Mouse (Mus musculus): ENCODE results near the gene Pla2g6.

The Pla2g6 gene

DNA sequence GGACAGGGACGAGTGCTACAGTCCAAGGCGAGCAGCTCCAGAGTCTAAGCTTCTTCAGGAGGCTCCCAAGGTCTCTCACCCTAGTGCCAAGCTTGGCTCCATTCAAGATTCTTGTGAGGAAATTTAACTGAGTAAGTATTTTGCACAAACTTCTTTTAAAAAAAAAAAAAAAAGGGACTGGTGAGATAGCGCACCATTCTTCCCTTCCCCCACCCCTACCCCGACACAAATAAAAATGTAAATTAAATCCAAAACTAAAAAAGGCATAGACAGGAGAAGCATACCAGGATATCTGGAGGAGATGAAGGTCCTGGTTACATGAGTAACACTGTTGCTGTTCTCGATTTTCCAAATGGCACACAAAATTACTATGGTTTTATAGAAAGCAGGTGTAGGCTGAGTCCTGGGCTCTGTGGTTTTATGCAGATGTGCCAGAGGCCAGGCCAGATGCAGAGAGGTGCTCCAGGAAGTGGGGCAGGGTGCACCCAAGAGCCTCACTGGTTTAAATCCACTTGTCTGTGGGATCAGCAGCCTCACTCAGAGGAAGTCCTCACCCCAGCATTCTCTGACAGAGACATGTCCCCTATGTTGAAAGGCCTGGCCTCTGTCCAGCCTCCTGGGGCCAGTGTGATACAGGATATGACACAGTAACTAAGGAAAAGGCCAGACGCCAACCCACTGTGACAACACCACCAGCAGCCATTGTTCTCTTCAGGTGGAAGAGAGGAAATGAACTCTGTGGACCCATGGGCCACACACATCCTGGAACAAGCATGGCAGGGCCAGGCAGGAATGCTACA lies 5.0 kb downstream of the Pla2g6 start:
- no peak for DNase-seq (ENCODE audit: low read depth, low spot score)

DNA sequence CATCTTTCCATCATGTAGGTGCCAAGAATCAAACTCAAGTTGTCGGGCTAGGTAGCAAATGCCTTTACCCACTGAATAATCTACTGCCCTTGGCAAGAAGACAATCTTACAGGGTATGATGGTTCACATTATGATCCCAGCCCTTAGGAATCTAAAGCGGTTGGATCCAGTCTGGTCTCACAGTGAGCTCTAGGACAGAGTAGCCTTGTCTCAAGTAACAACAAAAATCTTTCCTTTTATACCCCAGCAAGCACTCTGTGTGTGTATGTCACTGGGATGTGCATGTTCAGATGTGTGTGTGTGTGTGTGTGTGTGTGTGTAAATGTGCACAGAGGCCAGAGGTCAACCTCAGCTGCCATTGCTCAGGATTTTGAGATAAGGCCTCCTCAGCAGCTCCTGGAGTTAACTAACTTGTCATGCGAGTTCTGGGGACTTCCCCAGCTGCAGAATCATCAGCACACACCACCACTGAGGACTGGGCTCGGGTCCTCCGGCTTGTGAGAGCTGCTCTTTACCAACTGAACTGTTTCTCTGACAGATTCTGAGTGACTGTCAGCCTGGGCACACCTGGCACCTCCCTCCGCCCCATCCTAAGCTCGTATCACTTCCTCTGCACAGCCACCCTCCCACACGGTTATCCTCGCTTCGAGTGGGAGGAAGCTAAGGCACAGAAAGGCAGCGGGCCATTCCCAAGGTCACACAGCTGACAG lies 5.8 kb downstream of the Pla2g6 start:
- no peak for DNase-seq (ENCODE audit: low read depth, low spot score)

DNA sequence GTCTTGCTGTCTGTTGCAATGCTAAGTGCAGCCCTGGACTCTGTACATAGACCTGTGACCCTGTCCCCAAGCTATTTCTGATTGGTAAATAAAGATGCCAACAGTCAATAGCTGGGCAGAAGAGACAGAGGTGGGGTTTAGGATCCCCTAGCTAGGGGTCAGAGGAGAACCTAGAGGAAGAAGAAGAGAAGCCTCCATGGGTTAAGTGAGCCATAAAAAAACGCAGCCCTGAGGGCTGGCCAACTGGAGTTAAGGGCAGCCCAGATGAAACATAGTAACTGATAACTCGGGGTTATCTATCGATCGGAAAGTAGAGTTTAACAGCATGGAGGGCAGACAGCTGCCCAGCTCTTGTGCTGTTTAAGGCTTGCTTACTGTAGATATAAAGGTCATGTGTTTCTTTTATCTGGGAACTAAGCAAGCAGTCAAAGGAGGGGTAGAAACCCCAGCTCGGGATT lies 6.4 kb downstream of the Pla2g6 start:
- no peak for DNase-seq (ENCODE audit: low read depth, low spot score)

DNA sequence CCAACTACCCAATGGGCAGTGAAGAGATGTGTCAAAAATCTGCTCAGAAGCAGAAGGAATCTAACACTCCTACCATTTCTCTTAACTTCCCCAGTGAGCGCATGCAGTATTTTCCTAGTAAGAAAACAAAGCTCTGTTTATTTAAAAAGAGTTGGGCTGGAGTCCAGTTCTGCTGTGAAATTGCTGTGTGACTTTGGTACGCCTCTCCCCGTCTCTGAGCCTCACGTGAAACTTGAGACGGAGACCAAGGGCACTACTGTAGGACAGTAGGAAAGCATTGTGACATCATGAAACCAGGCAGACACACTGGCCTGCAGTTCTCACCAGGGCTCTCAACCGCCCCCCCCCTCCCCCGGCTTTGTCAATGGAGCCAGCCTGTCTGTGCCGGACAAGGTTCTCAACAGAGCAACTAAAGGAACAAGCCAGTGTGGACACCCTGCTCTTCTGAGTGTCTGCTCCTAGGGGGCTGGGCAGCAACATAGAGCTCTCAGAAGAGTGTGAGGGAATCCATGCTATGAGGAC lies 14.3 kb downstream of the Pla2g6 start:
- no peak for DNase-seq (ENCODE audit: low read depth, low spot score)

DNA sequence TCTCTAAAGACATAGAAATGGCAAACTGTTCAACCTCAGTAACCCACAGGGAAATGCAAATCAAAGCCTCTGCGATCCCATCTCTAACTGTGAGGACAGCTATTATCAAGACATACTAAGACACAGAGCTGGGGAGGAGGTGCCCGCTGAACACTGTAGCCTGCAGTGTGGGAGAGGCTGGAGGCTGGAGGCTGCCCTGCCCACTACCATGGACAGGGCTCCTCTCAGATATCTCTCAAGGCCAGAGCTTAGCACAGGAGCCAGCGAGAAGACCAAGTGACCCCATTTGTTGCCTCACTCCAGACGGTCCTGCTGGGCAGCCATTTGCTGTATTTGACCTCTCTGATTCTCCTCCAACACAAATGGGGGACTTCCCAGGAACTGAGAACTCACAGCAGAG lies 20.3 kb downstream of the Pla2g6 start:
- no peak for DNase-seq (ENCODE audit: low read depth, low spot score)

DNA sequence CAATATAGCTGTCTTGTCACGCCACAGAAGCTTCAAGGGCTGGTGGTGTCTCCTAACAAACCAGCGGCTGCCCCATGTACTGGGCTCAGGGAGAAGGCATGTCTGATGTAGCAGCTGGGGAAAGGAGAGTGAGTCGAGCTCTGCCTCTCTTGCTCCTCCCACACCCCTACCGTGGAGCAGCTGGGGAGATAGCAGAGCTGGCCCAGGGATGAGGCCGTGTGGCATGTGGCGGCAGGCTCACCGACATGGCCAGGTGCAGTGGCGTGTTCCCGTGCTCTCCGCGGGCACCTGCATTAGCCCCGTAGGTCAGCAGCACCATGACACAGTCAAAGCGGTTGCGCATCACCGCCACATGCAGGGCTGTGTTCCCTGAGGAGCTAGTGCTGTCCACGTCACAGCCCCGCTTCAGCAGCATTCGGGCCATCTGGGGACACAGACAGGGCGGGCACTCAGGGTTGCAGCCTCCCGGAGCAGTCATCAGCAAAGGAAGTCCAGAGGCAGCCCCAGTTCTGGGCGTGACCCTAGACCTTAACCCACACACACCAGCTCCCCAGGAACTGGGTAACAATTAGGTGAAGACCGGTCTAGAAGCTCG lies 22.1 kb downstream of the Pla2g6 start:
- no peak for DNase-seq (ENCODE audit: low read depth, low spot score)

DNA sequence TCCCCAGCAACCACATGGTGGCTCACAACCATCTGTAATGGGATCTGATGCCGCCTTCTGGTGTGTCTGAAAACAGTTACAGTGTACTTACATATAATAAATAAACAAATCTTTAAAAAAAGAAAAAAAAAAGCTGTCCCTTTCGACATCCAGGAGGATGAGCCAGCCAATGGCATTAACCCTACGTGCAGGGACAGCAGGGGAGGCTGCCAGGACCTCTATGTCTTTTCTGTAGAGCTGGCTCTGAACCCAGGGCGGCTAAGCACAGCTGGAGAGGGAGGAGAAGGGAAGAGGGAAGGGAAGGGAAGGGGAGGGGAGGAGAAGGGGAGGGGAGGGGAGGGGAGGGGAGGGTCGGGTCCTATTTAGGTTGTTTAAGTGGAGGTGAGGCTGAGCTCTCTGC lies 23.4 kb downstream of the Pla2g6 start:
- DNase-seq (ENCODE audit: low read depth, low spot score), result no peak

DNA sequence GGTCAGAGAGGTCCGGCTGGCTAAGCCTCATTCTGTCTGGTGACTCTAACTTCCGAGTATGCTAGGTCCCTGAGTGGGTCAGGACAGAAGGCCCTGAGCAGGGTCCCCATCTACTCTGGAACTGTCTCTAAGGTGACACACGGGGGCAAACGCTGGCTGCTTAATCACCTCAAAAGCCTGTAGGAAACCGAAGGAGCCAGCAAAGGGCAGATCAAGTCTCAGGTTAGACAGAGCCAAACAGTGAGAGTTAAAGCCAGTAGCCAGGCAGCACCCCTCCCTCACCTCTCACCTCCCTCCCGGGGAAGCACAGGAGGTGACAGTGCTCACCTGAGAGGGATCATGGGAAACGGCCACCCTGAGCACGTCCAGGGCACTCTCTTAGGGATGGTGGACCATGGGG lies 24.5 kb downstream of the Pla2g6 start:
- no peak for DNase-seq (ENCODE audit: low read depth, low spot score)

DNA sequence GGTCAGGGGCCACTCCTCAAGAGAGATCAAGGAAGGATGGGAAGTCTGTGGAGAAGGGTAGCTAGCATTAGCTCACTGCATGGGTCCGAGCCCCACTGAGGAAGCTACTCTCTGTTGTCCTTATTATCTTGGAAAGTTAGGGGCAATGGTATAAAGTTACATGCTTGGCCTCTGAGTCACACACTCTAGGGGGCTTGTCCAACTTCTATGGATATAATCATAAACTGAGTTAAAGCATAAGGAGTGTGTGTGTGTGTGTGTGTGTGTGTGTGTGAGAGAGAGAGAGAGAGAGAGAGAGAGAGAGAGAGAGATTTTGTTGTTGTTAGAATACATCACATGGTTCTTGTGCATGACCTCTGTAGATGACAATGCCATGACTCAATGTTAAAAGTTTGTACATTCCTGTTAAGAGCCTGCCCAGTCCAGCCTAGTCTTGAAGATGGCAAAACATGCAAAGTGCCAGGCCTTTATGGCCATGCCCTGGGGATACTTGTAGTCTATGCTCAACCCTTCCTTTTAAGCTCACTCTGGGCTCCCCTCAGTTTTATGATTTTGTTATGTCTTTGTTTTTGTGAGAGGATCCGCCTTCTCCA lies 28.5 kb downstream of the Pla2g6 start:
- no peak for DNase-seq (ENCODE audit: low read depth, low spot score)

DNA sequence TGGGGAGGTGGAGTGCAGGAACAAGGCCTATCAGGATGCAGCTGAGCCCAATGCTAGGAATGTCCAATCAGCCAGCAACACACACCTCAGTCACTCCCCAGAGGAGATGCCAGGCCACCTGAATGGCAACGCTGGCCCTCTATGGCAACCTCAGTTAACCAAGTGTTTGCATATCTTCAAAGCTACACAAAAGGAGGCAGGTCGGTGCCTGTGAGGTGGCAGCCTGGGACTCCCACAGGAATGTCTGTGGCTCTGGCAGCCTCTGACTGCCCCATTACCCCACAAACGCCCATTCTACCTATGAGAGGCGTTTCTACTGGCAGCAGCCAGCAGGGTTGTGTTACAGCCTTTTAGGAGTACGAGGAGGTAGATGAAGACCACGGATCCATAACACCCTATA lies 29.6 kb downstream of the Pla2g6 start:
- DNase-seq (ENCODE audit: low read depth, low spot score), result no peak

DNA sequence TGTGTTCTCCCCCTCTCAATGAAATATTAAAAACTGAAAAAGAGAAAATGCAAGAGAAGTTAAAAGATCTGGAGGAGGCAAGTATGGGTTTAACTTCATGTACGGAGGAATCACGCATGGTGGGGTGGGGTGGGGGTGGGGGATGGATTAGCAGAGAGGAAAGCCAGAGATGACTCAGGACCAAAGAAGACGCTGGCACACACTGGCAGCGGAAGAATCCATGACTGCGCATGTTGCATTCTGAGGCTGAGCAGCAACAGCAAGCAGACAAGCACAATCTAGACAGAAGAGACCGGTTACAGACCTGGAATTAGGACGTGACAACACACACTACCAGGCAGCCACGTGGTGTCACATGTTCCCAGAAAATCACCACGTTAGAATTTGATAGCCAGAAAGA lies 35.4 kb downstream of the Pla2g6 start:
- no peak for DNase-seq (ENCODE audit: low read depth, low spot score)

DNA sequence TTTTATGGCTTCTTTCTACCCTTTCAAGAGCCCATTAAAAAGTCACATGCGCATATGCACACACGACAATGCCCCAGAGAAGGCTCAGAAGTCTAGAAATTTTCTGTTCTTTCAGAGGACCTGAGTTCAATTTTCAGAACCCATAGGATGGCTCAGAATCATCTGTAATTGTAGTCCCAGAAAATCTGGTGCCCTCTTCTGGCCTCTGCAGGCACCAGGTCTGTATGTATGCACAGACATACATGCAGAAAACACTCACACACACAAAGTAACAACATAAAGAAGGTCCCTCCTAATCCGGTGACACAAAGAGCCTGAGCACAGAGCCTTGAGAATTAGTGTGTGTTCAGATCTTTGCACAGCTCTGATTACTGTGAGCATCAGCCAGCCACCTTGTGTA lies 37.9 kb downstream of the Pla2g6 start:
- no peak for DNase-seq (ENCODE audit: low read depth, low spot score)

DNA sequence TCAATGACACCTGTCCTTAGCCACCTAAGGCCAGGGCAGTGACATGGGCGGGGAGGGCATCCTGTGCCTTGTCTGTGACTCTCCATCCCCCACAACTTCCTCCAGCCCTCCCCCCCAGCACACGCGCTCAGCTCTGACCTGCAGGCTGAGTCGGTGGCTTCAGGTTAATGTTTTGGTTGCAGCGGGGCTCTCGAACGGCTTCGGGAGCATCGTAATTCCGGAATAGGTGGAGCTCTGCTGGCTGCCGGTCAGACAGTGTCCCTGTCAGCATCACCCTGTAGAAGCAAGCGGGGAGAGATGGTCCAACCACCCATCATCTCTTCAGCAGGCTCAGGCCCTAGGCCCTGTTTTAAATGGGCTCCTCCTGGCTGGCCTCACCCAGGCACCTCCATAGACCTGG lies 38.7 kb downstream of the Pla2g6 start:
- DNase-seq (ENCODE audit: low read depth, low spot score), result no peak

DNA sequence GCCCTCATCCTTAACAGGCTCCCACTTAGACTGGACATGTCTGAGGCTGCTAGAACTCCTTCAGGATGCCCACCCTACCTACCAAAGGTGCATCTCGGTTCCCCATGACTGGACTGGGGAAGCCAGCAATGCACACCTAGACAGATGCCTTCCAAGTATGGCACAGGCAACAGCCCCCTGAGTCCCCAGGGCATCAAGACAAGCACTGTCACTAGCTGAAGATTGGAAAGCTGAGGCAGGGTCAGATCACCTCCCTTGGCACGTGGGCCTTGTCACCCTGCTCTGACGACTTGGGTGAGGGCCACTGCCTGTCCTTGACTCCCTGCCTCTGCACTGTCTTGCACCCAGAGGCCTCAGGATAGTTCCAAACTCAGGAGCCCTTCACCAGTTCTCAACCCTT lies 39.8 kb downstream of the Pla2g6 start:
- no peak for DNase-seq (ENCODE audit: low read depth, low spot score)

DNA sequence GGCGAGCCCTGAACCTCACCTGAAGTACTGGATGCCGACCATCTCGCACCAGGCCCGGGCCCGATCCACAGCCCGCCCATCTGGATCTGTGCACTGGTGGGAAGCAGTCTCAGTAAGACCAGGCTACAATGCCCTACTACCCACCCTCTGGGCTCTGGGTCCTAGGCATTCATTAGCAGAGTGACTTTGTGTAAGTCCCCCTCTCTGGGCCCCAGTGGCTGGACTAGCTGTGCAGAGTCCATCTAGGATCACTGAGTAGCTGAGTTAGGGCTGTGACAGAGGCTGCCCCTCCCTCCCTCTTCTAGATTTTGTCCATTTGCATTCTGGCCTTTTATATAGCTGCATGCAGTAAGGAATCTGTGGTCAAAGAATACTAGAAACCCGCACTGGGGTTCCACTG lies 41.1 kb downstream of the Pla2g6 start:
- no peak for DNase-seq (ENCODE audit: low read depth, low spot score)

DNA sequence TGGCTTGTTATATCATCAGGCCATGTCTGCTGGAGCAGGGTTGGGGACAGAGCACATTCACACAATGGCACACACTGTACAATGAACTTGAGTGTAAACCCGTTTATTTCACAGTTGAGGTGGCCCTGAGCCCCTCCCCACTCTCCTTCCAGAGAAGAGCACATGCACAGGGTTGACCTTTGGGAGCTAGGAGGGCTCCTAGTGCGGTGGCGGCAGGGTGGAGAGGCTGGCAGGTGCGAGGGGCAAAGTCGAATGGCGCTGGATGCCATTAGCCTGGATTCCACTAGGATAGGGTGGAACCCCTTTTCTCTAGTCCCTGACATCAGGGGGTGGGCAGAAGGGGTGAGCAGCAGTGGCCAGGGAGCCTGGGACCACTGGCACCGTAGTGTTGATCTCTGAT lies 42.0 kb downstream of the Pla2g6 start:
- no peak for DNase-seq (ENCODE audit: low read depth, low spot score)

DNA sequence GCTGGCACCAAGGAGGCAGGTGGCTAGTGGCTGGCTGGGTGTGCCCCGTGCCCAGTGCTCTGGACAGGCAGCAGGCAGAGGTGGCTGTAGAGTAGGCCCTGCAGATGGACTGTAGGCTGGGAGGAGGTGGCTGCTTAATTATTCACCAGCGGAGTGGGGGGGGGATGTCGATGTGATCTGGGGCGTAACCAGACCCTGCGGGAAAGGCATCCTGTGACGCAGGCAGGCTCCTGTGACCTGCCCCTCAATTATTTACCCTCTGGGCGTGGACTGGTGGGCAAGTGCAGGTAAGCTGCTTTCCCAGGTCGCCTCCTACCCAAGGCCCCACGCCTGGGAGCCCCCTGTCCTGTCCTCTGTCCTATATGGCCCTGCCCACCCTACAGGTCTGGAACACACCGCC lies 42.8 kb downstream of the Pla2g6 start, which contains the start of gene Baiap2l2:
Gene Baiap2l2 (minus strand): TSS at position 139 of the 400 bp plus-strand sequence.
- DNase-seq (ENCODE audit: low read depth, low spot score), result no peak

DNA sequence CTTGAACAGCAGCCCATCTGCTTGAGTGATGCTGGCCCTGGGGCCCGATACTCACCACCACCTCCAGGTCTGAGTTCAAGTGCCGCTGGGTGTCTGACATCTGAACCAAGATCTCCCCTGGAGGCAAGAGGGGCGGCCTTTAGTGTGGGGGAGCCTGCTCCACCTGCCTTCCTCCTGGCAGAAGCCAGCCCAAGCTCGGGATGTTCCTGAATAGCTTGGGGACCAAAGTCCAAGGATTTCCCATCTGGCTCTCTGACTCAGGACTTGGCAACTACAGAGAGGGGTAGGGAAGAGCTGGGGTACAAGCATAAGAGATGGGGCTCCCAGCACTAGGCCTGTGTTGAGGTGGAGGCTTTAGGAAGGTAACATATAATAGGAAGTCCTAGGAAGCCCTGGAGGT lies 44.8 kb downstream of the Pla2g6 start:
- no peak for DNase-seq (ENCODE audit: low read depth, low spot score)

DNA sequence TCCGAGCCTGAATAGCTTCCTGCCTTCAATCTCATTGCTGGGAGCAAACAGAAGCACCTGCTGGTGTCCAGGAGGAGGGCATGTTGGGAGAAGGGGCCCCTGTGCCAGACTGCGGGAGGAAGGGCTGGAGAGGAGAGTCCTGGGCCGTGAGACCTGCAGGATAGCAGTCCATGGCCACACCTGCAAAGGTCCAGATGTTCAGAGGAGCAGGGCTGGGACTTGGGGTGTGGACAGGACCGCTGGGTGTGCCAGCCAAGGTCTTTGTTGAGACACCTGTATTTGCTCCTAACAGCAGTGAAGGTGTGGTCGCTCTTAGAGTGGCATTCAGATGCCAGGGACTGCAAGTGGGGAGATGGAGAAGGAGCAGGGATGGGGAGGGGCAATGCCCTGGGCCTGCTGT lies 45.8 kb downstream of the Pla2g6 start:
- no peak for DNase-seq (ENCODE audit: low read depth, low spot score)

DNA sequence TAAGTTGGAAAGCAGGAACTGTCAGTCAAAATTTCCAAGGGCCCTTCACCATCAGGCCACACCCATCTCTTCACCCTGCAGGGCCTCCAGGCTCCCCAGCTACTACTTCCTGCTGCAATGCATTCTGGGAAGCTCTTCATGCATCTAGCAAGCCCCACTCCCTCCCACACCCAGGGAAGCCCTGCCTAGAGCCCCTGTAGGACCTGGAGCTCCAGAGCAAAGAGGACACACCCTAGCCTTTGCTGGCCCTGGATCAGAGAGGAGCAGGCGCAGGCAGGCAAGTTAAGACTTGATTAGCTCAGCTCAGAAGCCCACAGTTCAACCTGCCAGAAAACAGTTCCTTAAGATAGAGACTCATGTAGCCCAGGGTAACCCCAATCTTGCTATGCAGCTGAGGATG lies 46.8 kb downstream of the Pla2g6 start:
- DNase-seq (ENCODE audit: low read depth, low spot score), result no peak

DNA sequence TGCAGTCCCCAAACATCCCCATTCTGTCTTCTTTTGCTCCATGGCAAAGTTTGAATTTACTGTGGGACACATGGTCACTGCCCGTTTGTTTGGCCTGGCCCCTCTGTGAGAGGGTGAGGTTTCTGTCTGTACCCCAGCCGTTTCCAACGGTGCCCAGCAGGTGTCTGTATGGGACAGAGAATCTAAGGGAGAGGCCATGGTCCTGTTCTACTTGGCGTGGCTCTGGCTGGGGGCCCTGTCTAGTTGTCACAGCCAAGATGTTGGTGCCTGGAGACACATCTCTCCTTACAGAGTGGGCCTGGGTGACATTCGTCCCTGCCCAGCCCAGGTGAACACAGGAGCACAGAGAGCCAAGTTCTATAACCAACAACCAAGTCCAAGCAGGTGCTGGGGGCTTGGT lies 47.3 kb downstream of the Pla2g6 start:
- no peak for DNase-seq (ENCODE audit: low read depth, low spot score)

DNA sequence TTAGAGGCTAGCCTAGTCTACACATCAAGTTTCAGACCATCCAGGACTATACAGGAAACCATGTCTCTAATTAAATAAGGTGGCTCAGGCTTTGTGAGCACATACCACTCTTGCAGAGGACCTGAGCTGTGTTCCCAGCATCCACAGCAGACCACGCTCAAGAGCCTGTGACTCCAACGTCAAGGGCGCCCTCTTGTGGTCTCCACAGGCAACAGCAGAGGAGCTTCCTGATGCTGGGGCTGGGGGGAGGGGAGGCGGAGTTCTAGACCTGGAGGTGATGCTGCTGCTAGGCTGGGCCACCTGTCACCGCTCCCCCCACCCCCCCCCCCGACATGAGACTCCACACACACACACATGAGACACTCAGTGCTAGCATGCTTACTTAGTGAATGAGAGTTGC lies 48.0 kb downstream of the Pla2g6 start:
- no peak for DNase-seq (ENCODE audit: low read depth, low spot score)

Data from retina, adult 2 months (tissue).